Mouse (Mus musculus) WW6 (cell line): ENCODE results near the gene Mettl15.
A peak's percentile ranks its signal among the peaks of the same experiment; 100 is the strongest.
"Not testable (repeated sequence)": the region's sequence is repeated elsewhere in the genome, so short reads cannot be mapped to it uniquely, and the experiment has no call there.

ENCODE experiments used
- DNase-seq: peaks from one replicate; pipeline ENCODE4 v3.0.0-alpha.2; 2013; ENCODE audit warnings: low read depth, low spot score

Gene Mettl15

DNA sequence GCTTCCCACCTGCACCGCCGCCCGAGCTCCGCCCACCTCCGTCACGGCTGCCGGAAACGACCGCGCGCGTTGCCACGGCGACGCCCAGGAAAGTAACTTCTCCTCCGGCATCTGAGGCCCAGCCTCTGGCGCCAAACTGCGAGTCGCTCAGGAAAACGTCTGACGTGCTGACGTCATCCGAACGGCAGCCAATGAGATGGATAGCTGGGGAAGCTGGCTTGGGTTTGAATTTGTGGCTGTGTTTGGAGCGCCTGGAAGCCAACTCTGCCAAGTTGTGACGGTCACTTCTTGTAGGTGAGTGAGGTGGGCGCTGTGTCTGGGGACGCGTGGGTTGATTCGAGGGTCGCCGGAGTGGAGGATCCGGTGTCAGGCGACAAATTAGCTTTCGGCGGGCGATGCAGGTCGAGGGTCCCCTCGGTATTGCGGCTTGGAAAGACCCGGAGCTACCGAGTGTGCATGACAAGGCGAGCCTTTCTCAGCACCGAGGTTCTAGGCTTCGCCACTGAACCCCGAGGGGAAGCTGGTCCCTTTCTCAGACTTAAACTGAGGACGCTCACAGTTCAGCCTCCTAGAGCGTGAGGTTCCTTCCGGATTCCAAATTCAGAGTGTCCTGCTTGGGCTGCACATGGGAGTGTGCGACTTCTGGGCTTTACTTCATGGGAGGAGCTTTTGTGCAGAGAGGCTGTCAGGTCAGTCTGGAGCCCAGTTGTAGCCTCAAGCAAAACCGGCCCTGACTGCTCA lies at the start of gene Mettl15, which contains the start of gene Kif18a:
Mettl15 (minus strand) TSS at position 149 of the 741 bp plus-strand sequence.
Kif18a (plus strand) TSS at position 139 of the 741 bp plus-strand sequence.
- peak; percentile 91 for DNase-seq

DNA sequence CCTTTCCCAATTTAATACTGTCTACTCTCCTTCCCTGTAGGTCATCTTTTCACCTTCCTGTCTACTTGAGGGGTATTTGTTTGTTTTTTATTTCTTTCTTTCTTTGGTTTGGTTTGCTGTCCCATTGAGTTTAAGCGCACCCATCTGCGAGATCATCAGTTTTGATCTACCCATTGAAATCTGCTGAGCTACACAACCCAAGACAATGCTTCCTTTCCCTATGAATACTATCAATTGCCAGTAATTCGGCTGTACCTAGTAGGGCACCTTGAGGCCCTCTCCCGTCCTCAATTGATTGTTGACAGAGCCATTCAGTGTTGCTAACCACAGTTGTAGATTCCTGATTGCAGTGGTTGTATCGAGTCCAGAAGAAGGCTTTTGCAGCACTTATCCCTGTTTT lies 30.8 kb upstream of the Mettl15 start:
- peak; percentile 20 for DNase-seq

DNA sequence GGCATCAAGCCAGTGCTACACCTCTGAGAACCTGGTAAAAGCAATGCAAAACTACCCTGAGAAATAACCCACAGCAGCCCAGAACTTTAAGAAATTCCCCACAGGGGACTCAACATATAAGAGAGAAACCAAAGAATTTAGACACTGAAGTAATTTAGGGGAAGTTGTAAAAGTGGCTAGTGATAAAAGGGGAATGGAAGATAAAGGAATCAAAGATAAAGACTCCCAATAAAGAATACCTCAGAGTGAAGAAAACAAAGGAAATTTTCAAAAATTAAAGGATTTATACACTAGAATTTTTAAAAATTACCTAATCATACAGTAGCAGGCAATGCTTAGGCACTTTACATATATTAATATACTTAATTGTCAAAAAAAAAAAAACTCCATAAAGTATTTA lies 23.1 kb upstream of the Mettl15 start:
- no peak for DNase-seq

DNA sequence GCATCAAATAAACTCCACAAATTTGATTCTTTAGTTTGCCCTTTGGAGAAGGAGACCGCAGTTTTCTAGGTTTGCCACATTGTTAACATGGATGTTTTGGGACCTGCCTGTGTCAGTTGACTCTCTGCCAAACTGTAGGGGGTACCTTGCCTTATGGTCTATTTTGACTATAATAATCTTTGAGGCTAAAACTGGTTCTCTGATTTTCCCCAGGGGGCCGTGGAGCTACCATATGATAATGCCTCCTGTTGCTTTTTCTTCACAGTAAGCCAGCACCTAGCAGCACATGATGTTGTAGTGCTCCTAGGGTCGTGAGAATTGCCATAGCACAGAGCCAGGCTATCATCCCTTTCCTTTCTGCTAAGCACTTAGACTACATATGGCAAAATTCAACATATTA lies 21.7 kb upstream of the Mettl15 start:
- no peak for DNase-seq

DNA sequence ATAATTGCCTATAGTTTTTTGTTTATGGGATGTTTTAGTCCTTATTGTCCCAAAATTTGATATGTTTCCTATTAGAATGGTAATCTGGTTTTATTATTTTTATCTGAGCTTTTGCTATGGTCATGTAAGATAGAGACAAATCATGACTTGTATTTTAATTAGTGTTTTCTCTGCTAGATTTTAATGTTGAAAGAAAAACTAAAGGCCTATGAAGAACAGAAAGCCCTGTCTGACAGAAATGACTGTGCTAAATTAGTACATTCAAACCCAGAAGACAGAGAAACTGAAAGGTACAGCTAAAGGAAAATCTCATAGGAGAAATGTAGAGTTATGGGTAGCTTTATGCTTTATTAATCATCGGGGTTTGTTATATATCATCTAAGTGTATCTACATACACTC lies 17.6 kb upstream of the Mettl15 start:
- no peak for DNase-seq

DNA sequence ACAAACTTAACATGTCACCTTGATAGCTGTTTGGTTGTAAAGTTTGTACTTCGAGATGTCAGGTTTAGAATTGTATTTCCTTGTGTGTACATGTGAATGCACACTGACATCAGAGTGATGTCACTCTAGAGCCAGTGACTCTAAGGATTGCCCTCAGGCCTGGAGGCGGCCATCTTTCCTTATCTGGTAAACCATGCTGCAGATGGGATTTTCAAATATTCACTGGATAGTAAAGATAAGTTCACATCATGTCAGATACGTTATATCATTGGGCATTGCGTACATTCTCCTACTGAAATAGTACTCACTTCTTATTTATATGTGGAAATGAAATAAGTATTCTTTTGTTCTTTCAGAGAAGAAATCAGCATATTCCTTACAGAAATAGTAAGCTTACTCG lies 15.7 kb upstream of the Mettl15 start:
- no peak for DNase-seq

DNA sequence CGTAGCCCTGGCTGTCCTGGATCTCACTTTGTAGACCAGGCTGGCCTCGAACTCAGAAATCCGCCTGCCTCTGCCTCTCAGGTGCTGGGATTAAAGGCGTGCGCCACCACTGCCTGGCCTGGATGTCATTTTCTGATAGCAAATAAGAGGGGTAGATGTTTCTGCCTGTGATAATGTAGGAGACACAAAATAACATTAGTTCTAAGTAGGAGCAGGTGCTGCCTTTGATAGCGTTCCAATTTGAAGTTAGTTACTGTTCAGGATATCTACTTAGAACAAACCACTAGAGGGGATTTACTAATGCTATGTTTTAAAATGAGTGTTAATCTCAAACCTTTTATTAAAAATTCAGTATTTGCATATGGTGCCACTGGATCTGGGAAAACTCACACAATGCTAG lies 8.8 kb upstream of the Mettl15 start:
- no peak for DNase-seq

DNA sequence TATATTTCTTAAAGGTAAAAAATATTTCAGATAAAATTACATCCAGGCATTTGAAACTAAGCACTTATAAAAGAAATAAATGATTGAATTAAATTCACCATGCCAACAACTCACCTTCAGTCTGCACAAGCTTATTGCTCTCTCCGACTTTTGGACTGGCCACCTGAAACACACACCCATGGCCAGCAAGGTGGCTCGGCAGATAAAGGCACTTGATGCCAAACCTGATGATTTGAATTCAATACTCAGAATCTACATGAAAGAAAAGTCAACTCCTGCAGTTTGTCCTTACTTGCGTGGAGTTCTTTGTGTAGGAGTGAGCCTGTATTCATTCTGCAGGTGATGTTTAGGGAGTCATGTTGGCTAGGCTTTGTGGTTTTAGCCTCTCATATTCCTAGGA lies 3.6 kb upstream of the Mettl15 start:
- DNase-seq, result no peak

DNA sequence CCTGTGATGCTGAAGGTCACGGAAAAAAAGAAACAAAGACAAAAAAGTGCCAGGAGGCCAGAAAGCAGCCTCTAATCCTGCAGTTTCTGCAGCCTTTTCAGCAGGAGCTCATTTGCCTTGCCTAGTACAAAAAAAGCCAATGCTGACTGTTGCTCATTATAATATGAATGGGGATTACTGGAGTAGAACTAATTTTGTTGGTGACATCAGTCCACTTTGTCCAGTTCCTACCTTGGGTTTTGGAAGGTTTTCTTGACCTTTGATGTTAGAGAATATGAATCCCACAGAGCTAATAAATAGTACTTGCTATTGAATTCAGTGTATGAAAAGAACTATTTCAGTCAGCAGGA lies 768 bp upstream of the Mettl15 start:
- no peak for DNase-seq

DNA sequence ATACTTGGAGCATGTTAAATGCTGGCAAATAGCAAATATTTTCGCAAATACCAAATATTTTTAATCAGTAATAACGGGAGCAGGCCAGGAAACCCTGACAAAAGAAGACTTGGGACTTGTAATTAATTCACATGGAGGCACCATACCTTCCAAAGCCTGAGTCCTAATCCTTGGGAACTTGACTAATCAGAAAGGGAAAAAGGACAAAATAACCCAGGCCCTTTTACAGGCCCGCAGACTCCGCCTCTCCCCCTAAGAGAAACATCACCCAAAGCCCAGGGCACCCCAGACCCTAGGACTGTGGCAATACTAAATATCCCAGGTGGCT lies 312 bp downstream of the Mettl15 start:
- no peak for DNase-seq

DNA sequence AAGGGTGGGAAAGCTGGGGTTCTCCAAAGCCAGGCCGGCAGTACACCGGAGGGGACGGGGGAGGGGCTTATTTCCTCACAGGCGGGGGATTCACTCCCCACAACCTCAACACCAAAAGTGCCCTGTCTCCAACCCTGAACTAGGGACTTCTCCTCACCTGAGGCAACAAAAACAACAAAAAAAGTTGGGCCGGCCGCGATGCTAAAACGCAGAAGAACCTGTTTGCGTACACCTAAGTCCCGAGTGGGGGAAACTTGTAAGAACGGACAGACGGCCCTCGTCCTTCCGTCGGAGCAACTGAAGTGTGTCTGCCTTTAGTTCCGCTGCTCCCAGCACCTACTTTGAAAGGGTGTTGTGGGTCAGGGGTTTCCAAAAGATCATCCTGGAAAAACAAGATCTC lies 2.5 kb downstream of the Mettl15 start:
- peak; percentile 26 for DNase-seq

DNA sequence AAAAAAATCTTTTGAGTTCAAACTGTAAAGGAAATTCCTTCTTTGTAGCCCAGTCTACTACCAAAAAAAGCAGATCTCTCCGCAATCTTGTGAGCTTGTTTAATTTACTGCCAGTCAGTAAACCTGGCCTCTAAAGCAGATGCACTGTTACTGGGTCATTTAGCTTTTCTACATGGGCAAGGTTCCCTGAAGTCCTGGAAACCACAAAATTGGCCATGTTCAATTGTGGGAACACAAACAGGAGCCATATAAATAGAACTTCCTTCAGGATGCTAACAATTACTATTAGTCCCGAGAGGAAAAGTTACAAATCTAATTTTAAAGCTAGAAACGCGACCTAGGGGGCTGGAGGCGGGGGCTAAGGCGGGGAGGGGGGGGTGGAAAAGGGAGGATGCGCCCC lies 3.0 kb downstream of the Mettl15 start:
- no peak for DNase-seq

DNA sequence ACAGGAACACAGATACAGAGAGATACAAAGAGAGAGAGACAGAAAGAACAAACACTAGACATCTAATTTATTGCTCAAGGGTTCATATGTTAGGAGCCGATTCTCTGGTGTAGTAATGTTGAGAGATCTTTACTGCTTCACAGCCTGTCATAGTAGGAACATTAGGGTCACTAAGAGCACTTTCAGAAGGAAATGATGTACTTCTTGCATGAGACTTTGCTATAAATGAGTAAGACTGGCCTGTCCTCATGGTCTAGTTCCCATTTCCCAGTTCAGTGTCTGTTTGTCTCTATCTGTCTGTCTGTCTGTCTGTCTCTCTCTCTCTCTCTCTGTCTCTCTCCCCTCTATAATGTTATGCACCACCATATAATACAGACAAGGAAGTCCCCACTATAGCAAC lies 7.5 kb downstream of the Mettl15 start:
- no peak for DNase-seq

DNA sequence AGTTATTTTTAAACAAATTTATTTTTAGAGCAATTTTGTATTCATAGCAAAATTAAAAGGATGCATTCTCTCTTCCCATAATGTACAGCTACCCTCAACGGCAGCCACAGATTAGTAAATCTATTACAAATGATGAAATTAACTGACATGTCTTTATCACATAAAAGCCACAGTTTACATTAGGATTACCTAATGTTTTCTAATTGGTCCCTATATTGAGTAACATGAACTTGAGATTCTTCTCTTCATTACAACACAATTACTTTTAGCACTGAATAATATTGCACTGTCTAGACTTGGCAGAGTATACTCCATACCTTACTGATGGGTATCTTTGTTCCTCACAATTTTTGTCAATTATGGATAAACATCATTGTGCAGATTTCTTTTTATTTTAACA lies 17.8 kb downstream of the Mettl15 start:
- no peak for DNase-seq

DNA sequence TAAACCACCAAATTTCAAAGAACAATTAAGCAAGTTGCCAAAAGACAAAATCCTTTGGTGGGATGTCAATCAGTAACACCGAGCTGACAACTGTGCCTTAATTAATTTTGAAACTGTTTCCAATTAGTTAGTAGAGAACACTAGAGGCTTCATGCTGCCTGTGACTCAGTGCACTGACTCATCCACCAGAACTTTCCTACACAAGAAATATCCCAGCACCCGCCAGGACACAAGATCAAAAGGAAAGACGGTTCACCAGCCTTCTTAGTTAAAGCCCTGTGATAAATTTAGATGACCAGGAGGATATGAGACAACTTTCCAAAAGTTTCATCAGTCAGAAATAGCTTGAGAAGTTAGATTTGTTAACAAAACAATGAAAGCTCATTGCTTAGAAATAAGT lies 38.6 kb downstream of the Mettl15 start:
- no peak for DNase-seq

DNA sequence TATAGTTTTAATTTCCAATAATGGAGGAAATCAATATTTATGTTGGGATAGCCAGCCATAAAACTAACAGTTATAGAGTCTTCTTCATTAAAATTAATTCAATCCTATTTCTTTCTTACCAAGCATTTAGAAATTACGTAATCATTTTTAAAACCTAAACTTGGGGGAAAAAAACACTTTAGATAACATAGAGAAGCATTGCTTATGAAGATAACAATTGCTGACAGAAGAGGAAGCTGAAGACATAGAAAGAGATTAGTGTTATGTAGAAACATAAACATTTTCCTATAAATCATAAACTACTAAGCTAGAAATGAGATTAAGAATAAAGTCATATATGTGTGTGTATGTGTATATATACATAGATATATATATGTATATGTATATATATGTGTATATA lies 44.8 kb downstream of the Mettl15 start:
- DNase-seq, result no peak

DNA sequence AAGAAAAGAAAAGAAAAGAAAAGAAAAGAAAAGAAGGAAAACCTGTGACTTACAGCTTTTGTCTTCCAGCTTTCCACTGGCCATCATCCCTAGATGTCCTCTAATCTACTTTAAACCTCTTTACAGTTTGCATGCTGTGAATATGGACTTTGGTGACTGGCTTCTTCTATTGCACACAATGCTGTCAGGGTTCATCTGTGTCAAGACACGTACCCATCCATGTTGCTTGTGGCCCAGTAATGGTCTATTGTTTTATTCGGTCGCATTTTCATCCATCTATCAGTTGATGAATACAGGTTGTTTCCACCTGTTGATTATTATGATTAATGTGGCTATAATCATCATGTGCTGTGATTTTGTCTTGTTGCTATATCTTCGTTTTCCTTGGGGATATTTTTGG lies 46.7 kb downstream of the Mettl15 start:
- DNase-seq, result no peak

DNA sequence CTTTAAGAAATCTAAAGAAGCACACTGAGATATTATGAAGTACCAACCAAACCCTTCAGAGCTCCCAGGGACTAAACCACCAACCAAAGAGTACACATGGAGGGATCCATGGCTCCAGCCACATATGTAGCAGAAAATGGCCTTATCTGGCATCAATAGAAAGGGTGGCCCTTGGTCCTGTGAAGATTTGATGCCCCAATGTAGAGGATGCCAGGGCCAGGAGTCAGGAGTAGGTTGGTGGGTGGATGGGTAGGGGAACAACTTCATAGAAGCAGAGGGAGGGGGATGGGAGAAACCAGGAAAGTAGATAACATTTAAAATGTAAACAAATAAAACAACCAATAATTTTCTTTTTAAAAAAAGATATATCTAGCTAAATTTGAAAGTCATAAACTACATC lies 50.1 kb downstream of the Mettl15 start:
- no peak for DNase-seq

DNA sequence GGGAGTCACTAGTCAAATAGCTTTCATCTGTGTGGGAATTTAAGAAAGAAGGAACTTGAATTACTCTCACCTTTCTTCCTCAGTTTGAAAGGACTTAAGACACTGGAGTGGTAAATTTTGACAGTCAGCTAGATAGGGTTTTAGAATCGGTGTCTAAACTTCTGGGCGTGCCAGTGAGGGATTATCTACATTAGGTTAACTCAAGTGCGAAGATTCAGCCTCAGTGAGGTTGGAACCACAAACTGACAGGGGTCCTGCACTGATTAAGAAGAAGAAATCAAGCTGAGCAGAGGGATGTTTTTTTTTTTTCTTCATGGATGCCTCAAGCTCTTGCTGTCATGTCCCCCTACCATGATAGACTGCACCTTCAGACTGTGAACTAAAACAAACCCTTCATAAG lies 53.4 kb downstream of the Mettl15 start:
- DNase-seq, result no peak

DNA sequence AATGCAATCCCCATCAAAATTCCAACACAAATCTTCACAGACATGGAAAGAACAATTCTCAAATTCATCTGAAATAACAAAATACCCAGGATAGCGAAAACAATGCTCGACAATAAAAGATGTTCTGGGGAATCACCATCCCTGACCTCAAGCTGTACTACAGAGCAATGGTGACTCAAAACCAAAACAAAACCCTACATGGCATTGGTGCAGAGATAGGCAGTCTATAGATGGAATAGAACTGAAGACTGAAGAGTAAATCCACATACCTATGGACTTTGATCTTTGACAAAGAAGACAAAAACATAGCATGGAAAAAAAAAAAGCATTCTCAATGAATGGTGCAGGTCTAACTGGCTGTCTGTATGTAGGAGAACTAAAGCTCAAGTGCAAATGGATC lies 59.1 kb downstream of the Mettl15 start:
- DNase-seq, result no peak

DNA sequence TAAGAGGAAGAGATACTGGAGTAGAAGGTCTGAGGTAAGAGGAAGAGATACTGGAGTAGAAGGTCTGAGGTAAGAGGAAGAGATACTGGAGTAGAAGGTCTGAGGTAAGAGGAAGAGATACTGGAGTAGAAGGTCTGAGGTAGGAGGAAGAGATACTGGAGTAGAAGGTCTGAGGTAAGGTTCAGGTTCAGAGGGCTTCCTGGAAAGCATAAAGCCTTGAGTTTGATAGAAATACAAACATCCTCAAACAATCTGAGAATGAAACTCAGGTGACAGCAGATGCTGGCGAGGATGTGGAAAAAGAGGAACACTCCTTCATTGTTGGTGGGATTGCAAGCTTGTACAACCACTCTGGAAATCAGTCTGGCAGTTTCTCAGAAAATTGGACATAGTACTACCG lies 63.9 kb downstream of the Mettl15 start:
- DNase-seq, result not testable (repeated sequence)

DNA sequence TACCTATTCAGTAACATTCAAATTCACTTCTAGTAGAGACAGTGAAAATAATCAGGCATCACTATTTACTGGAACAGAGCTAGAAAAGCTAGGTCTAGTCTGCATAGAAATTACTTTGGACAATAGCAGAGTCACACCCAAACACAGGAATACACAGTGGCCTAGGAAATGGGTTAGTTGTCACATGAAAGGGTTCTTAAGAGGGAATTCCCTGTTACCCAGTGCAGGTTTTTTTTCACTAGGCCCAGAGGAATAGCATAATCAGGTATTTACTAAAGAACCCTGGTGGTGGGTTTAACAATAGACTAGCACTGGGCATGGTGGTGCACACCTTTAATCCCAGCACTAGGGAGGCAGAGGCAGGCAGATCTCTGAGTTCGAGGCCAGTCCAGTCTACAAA lies 69.9 kb downstream of the Mettl15 start:
- not testable (repeated sequence) for DNase-seq

DNA sequence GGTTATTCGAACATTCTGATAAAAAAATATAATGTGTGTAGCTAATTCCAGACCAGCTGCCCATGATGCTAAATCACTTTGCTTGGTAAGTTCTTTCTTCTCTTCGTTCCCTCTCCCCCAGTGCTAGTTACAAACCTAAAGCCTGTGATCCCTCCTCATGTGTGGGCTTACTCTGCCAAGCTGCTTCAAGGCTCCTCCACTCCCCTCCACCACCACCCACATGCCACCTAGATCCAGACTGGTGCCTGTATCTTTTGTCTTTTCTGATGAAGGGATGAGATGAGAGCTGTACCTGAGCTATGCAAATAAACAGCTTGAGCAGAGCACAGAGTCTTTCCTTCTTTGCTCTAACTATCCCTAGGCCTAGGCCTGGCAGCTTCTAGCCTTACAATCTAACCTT lies 72.5 kb downstream of the Mettl15 start:
- DNase-seq, result no peak

DNA sequence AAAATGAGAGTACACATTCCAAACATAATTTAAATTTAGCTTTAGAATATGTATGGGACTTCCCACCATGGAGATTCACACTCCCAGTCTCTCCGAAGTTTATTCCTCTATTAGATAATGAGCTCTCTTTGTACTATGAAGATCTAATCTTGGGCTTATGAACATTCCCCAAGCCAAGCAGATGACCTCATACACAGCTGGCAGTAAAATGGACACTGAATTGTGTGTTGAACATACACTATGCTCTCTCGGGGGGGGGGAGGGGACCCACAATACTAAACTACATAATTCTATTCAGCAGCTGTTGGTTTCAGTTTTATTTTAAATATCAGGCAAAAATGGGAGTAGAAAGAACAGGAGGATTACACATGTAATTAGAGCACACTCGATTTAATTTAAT lies 97.6 kb downstream of the Mettl15 start:
- DNase-seq, result no peak
